Comparison of ENCODE assay signal across 25 mouse cellular contexts in genomic region chr13:71949859-71950258, GRCm38 (mm10). TPM values are rescaled to one million over a fixed set of nuclear protein-coding genes. Genes with fewer than 3 reads are reported as not detected.
A peak's percentile ranks its signal among the peaks of the same experiment; 100 is the strongest.
DNase-seq lines count a peak whose midpoint lies in the region; ATAC-seq and TF ChIP-seq lines count a peak whose summit lies in the region.
"Had no signal": no experiment of that assay in that cellular context is flagged by ENCODE, and none has a peak within 500 bp of the region (broad histone marks: within the 10 kb centered on the region; RNA-seq: fewer than 3 reads in every experiment).

No protein-coding gene starts in this region.

- 40% methylated on average over 5 of the region's 5 CpGs for WGBS in kidney, adult 2 months
- WGBS in lung, embryonic 16.5 days, result 35% methylated on average over 5 of the region's 5 CpGs
- 78% methylated on average over 5 of the region's 5 CpGs for WGBS in forebrain, embryonic 15.5 days

- H3K9me3 ChIP-seq in lung, embryonic 16.5 days (ENCODE audit: control insufficient read depth, low read length), result no peaks in the 10 kb centered on the region
- H3K9me3 ChIP-seq in forebrain, embryonic 15.5 days, result no peaks in the 10 kb centered on the region
- H3K9me3 ChIP-seq: embryonic facial prominence, embryonic 15.5 days; heart, embryonic 13.5 days; liver, embryonic 13.5 days had no signal

- no peaks in the 10 kb centered on the region for H3K27me3 ChIP-seq in kidney, adult 2 months (replicated peaks; ENCODE audit: control insufficient read depth, insufficient read depth, low read length)
- no peaks in the 10 kb centered on the region; the same call in 1 of the 2 replicates for H3K27me3 ChIP-seq in lung, embryonic 16.5 days (ENCODE audit: control insufficient read depth, insufficient read depth, low read depth, low read length)
- H3K27me3 ChIP-seq in forebrain, embryonic 15.5 days, result peaks cover 35% of the 10 kb centered on the region
- H3K27me3 ChIP-seq: Patski had no signal

- no peak overlapping the region for H3K9ac ChIP-seq in lung, embryonic 16.5 days (ENCODE audit: low read length)
- H3K9ac ChIP-seq in forebrain, embryonic 15.5 days (replicated peaks), result no peak overlapping the region
- H3K9ac ChIP-seq: embryonic facial prominence, embryonic 15.5 days; heart, embryonic 13.5 days; liver, embryonic 13.5 days had no signal

- TF ChIP-seq POLR2A in kidney, adult 2 months (IDR thresholded peaks at IDR 0.05; ENCODE audit: low read depth, low read length), result no peak

- TF ChIP-seq CTCF in kidney, adult 2 months (conservative IDR thresholded peaks at IDR 0.05; ENCODE audit: insufficient read depth, insufficient read length, low read depth, low read length), result no peak

- no peaks in the 10 kb centered on the region for H3K36me3 ChIP-seq in kidney, adult 2 months (ENCODE audit: control insufficient read depth, insufficient read depth, low read length)
- no peaks in the 10 kb centered on the region for H3K36me3 ChIP-seq in lung, embryonic 16.5 days (ENCODE audit: control insufficient read depth, insufficient read depth, low read length)
- H3K36me3 ChIP-seq in forebrain, embryonic 15.5 days, result no peaks in the 10 kb centered on the region
- H3K36me3 ChIP-seq: embryonic facial prominence, embryonic 15.5 days; heart, embryonic 13.5 days; liver, embryonic 13.5 days had no signal

- peak; percentile 72 for ATAC-seq in lung, embryonic 16.5 days (ENCODE audit: low read depth)
- no peak for ATAC-seq in forebrain, embryonic 15.5 days (replicated peaks)
- ATAC-seq: forebrain, embryonic 16.5 days; hindbrain, postnatal 0 days; intestine, embryonic 16.5 days; Patski had no signal

- H3K4me1 ChIP-seq in kidney, adult 2 months (ENCODE audit: control insufficient read depth, insufficient read depth, low read length), result no peaks in the 10 kb centered on the region
- H3K4me1 ChIP-seq in lung, embryonic 16.5 days (replicated peaks; ENCODE audit: control insufficient read depth, insufficient read depth, low read length), result no peaks in the 10 kb centered on the region
- H3K4me1 ChIP-seq in forebrain, embryonic 15.5 days, result peaks cover 19% of the 10 kb centered on the region
- H3K4me1 ChIP-seq: embryonic facial prominence, embryonic 15.5 days; liver, embryonic 13.5 days had no signal

- no peak overlapping the region for H3K4me3 ChIP-seq in kidney, adult 2 months (ENCODE audit: insufficient read depth, low read depth, low read length)
- no peak overlapping the region for H3K4me3 ChIP-seq in lung, embryonic 16.5 days (ENCODE audit: low read length)
- no peak overlapping the region for H3K4me3 ChIP-seq in forebrain, embryonic 15.5 days
- H3K4me3 ChIP-seq: embryonic facial prominence, embryonic 15.5 days; heart, adult 2 months; heart, embryonic 13.5 days; layer of hippocampus, adult 2 months; liver, embryonic 13.5 days had no signal

- H3K4me2 ChIP-seq in lung, embryonic 16.5 days (ENCODE audit: low read depth, low read length), result no peak overlapping the region
- H3K4me2 ChIP-seq in forebrain, embryonic 15.5 days (replicated peaks), result no peak overlapping the region
- H3K4me2 ChIP-seq: embryonic facial prominence, embryonic 15.5 days; heart, embryonic 13.5 days; liver, embryonic 13.5 days had no signal

- DNase-seq in kidney, adult 2 months, result peak; percentile 82
- DNase-seq in kidney, postnatal 4 days, result no peak
- DNase-seq in kidney, postnatal 25 days, result peak; percentile 67 to 80
- DNase-seq in cerebellum, postnatal 10 days, result no peak
- no peak for DNase-seq in left cerebral cortex, adult 8-10 months (ENCODE audit: low spot score in 2 of 2)
- DNase-seq: adrenal gland, postnatal 36 days; cerebellum, adult 9-10 months; gastrocnemius, postnatal 14 days; heart, adult 2 months; heart, postnatal 14 days; liver, embryonic 13.5 days had no signal

- no peak overlapping the region for H3K27ac ChIP-seq in kidney, adult 2 months (ENCODE audit: insufficient read depth, low read depth, low read length)
- H3K27ac ChIP-seq in lung, embryonic 16.5 days (ENCODE audit: low read length), result no peak overlapping the region
- no peak overlapping the region for H3K27ac ChIP-seq in forebrain, embryonic 15.5 days (replicated peaks)
- H3K27ac ChIP-seq: embryonic facial prominence, embryonic 15.5 days; heart, adult 2 months; heart, embryonic 13.5 days; hindbrain, postnatal 0 days; layer of hippocampus, adult 2 months; liver, embryonic 13.5 days; macrophage; stomach, postnatal 0 days had no signal

RNA-seq across cellular contexts. Expression of gene Irx1, which starts 13.7 kb away (rescaled TPM):
- polyA plus RNA-seq in kidney, adult 2 months (2012; rRNA removed), result 41.1 and 52.1 TPM in 2 replicates
- 5.7 and 7.5 TPM in 2 replicates for polyA plus RNA-seq in lung, embryonic 16.5 days (2015; fragmentation: Nextera tagmentation; extraction: Ambion mirVana)
- polyA plus RNA-seq in forebrain, embryonic 15.5 days (2015; fragmentation: Nextera tagmentation; extraction: Ambion mirVana), result 0.32 TPM in 2 replicates
- under 1 TPM; 0.27 to 0.93 (median 0.60) TPM for total RNA-seq in left cerebral cortex, adult 8-10 months (2022)
- total RNA-seq: adrenal gland, adult 18-20 months; adrenal gland, postnatal 36 days; common myeloid progenitor, adult 5-6 weeks had no signal
- polyA plus RNA-seq: intestine, embryonic 16.5 days; liver, embryonic 13.5 days; macrophage; small intestine, adult 2 months had no signal

Comparison
In these comparisons a context has a peak if more than half of its experiments do, and no peak if none do; other contexts are left out.
1. DNase-seq: peak in kidney, adult 2 months (single experiment) and kidney, postnatal 25 days (2 of 2); none in kidney, postnatal 4 days (0 of 2), cerebellum, postnatal 10 days (0 of 2) and left cerebral cortex, adult 8-10 months (0 of 2).